Mouse (Mus musculus): ENCODE results near the gene Tspan9.

- TF ChIP-seq CTCF (IDR thresholded peaks at IDR 0.05; ENCODE audit: low read depth) (no peak), EP300 (IDR thresholded peaks at IDR 0.05; ENCODE audit: low read depth) (no peak)
These were observed 163.6 kb downstream of the Tspan9 start for GRCm38 (mm10) chr6:127979831-127980230.

Data from liver, postnatal 0 days (tissue).